In genomic region chr2:28585043-28585571, GRCm38 (mm10) we compare ENCODE assay signal across 9 mouse cellular contexts. TPM values are rescaled to one million over a fixed set of nuclear protein-coding genes. Genes with fewer than 3 reads are reported as not detected.
DNase-seq lines count a peak whose midpoint lies in the region; ATAC-seq lines count a peak whose summit lies in the region.
"Had no signal": no experiment of that assay in that cellular context is flagged by ENCODE, and none has a peak within 500 bp of the region (broad histone marks: within the 10 kb centered on the region; RNA-seq: fewer than 3 reads in every experiment).

No protein-coding gene starts in this region.

- WGBS in midbrain, embryonic 10.5 days: 23% methylated on average over 6 of the region's 6 CpGs
- 22% methylated on average over 6 of the region's 6 CpGs for WGBS in midbrain, embryonic 13.5 days
- 20% methylated on average over 6 of the region's 6 CpGs for WGBS in embryonic facial prominence, embryonic 11.5 days
- WGBS in limb, embryonic 10.5 days: 23% methylated on average over 6 of the region's 6 CpGs

- H3K4me1 ChIP-seq in midbrain, embryonic 10.5 days: peaks cover 28% of the 10 kb centered on the region
- H3K4me1 ChIP-seq in midbrain, embryonic 13.5 days (replicated peaks): peaks cover 29% of the 10 kb centered on the region
- H3K4me1 ChIP-seq in embryonic facial prominence, embryonic 11.5 days (ENCODE audit: control insufficient read depth, insufficient read depth, low read length): no peaks in the 10 kb centered on the region
- H3K4me1 ChIP-seq in limb, embryonic 10.5 days: peaks cover 20% of the 10 kb centered on the region

- H3K4me2 ChIP-seq in midbrain, embryonic 13.5 days (replicated peaks): no peak overlapping the region
- H3K4me2 ChIP-seq in embryonic facial prominence, embryonic 11.5 days (ENCODE audit: low read depth, low read length): no peak overlapping the region
- H3K4me2 ChIP-seq: hindbrain, embryonic 15.5 days had no signal

- no peak overlapping the region for H3K27ac ChIP-seq in midbrain, embryonic 10.5 days (replicated peaks)
- no peak overlapping the region for H3K27ac ChIP-seq in midbrain, embryonic 13.5 days
- no peak overlapping the region for H3K27ac ChIP-seq in embryonic facial prominence, embryonic 11.5 days (replicated peaks; ENCODE audit: low read depth, low read length)
- H3K27ac ChIP-seq in limb, embryonic 10.5 days: no peak overlapping the region
- H3K27ac ChIP-seq: hindbrain, embryonic 15.5 days had no signal

- no peaks in the 10 kb centered on the region for H3K27me3 ChIP-seq in midbrain, embryonic 10.5 days (ENCODE audit: low read depth, poor library complexity, severe bottlenecking)
- 0 out of 2 replicates have a peak, but pooled peaks cover 4% of the 10 kb centered on the region for H3K27me3 ChIP-seq in midbrain, embryonic 13.5 days
- no peaks in the 10 kb centered on the region for H3K27me3 ChIP-seq in embryonic facial prominence, embryonic 11.5 days (ENCODE audit: control insufficient read depth, insufficient read depth, low read length)
- no peaks in the 10 kb centered on the region; the same call in 1 of the 2 replicates for H3K27me3 ChIP-seq in limb, embryonic 10.5 days (ENCODE audit: low read depth, poor library complexity, severe bottlenecking)
- H3K27me3 ChIP-seq: hindbrain, embryonic 15.5 days had no signal

- peak; percentile 73 for DNase-seq in midbrain, embryonic 10.5 days (ENCODE audit: low spot score)
- DNase-seq in adrenal gland, postnatal 4 days (ENCODE audit: low spot score in 2 of 2): peak; percentile 28 to 64
- peak; percentile 88 for DNase-seq in embryonic facial prominence, embryonic 11.5 days (ENCODE audit: low spot score)
- peak; percentile 57 for DNase-seq in hindlimb bud, embryonic 11.5 days (ENCODE audit: extremely low spot score, low read depth, low spot score)
- DNase-seq in limb, embryonic 10.5 days (ENCODE audit: low spot score): peak; percentile 78
- peak; percentile 38 for DNase-seq in ovary, postnatal 10 days (ENCODE audit: low spot score)
- DNase-seq in thymus, postnatal 0 days (ENCODE audit: low spot score): peak; percentile 89

- no peak for ATAC-seq in midbrain, embryonic 13.5 days
- ATAC-seq in embryonic facial prominence, embryonic 11.5 days (replicated peaks; ENCODE audit: insufficient number of reproducible peaks, low FRiP score, low TSS enrichment, low read depth): no peak

- H3K4me3 ChIP-seq in midbrain, embryonic 10.5 days: no peak overlapping the region
- no peak overlapping the region for H3K4me3 ChIP-seq in midbrain, embryonic 13.5 days (replicated peaks)
- H3K4me3 ChIP-seq in embryonic facial prominence, embryonic 11.5 days (ENCODE audit: low read depth, low read length): no peak overlapping the region
- no peak overlapping the region for H3K4me3 ChIP-seq in limb, embryonic 10.5 days
- H3K4me3 ChIP-seq: hindbrain, embryonic 15.5 days had no signal

- H3K36me3 ChIP-seq in midbrain, embryonic 10.5 days: peaks cover 13% of the 10 kb centered on the region
- peaks cover 8% of the 10 kb centered on the region; the same call in 1 of the 2 replicates for H3K36me3 ChIP-seq in midbrain, embryonic 13.5 days
- no peaks in the 10 kb centered on the region for H3K36me3 ChIP-seq in embryonic facial prominence, embryonic 11.5 days (replicated peaks; ENCODE audit: control insufficient read depth, insufficient read depth, low read depth, low read length)
- peaks cover 11% of the 10 kb centered on the region for H3K36me3 ChIP-seq in limb, embryonic 10.5 days

- H3K9ac ChIP-seq in midbrain, embryonic 13.5 days (replicated peaks): no peak overlapping the region
- no peak overlapping the region for H3K9ac ChIP-seq in embryonic facial prominence, embryonic 11.5 days (replicated peaks; ENCODE audit: low read length)
- H3K9ac ChIP-seq: hindbrain, embryonic 15.5 days had no signal

- H3K9me3 ChIP-seq in midbrain, embryonic 10.5 days (replicated peaks): no peaks in the 10 kb centered on the region
- H3K9me3 ChIP-seq in midbrain, embryonic 13.5 days: no peaks in the 10 kb centered on the region
- no peaks in the 10 kb centered on the region for H3K9me3 ChIP-seq in embryonic facial prominence, embryonic 11.5 days (replicated peaks; ENCODE audit: control insufficient read depth, low read length)
- H3K9me3 ChIP-seq in limb, embryonic 10.5 days (replicated peaks): no peaks in the 10 kb centered on the region
- H3K9me3 ChIP-seq: hindbrain, embryonic 15.5 days had no signal

RNA-seq across cellular contexts. Expression of gene Gtf3c5, which starts 1.6 kb away (rescaled TPM):
- 58.1 and 61.3 TPM in 2 replicates for polyA plus RNA-seq in midbrain, embryonic 10.5 days (2016; fragmentation: Nextera tagmentation; extraction: Ambion mirVana)
- 51.0 and 51.6 TPM in 2 replicates for polyA plus RNA-seq in midbrain, embryonic 13.5 days (2015; fragmentation: Nextera tagmentation; extraction: Ambion mirVana)
- 10 to 100 TPM; 27.0 to 28.3 TPM for total RNA-seq in adrenal gland, postnatal 4 days (2021)
- 38.5 and 38.8 TPM in 2 replicates for polyA plus RNA-seq in embryonic facial prominence, embryonic 11.5 days (2014; fragmentation: Nextera tagmentation; extraction: Ambion mirVana)
- polyA plus RNA-seq in limb, embryonic 10.5 days (2016; fragmentation: Nextera tagmentation; extraction: Ambion mirVana): 69.9 and 71.6 TPM in 2 replicates
- 18.8 and 20.7 TPM in 2 replicates for polyA plus RNA-seq in thymus, postnatal 0 days (2015; fragmentation: Nextera tagmentation; extraction: Ambion mirVana)

RNA-seq across cellular contexts. Expression of gene Cel, which starts 21.9 kb away (rescaled TPM):
- not detected in 2 replicates for polyA plus RNA-seq in midbrain, embryonic 10.5 days (2016; fragmentation: Nextera tagmentation; extraction: Ambion mirVana)
- 0.07 and 0.13 TPM in 2 replicates for polyA plus RNA-seq in midbrain, embryonic 13.5 days (2015; fragmentation: Nextera tagmentation; extraction: Ambion mirVana)
- total RNA-seq in adrenal gland, postnatal 4 days (2021): 1,000 to 10,000 TPM in 1 of 2 experiments, under 1 TPM in 1; 0.42 to 1,494 TPM
- polyA plus RNA-seq in embryonic facial prominence, embryonic 11.5 days (2014; fragmentation: Nextera tagmentation; extraction: Ambion mirVana): not detected in 2 replicates
- not detected in 2 replicates for polyA plus RNA-seq in limb, embryonic 10.5 days (2016; fragmentation: Nextera tagmentation; extraction: Ambion mirVana)
- polyA plus RNA-seq in thymus, postnatal 0 days (2015; fragmentation: Nextera tagmentation; extraction: Ambion mirVana): 0.44 and 0.50 TPM in 2 replicates

RNA-seq across cellular contexts. Expression of gene Gfi1b, which starts 36.7 kb away (rescaled TPM):
- 4.3 and 4.5 TPM in 2 replicates for polyA plus RNA-seq in midbrain, embryonic 10.5 days (2016; fragmentation: Nextera tagmentation; extraction: Ambion mirVana)
- polyA plus RNA-seq in midbrain, embryonic 13.5 days (2015; fragmentation: Nextera tagmentation; extraction: Ambion mirVana): 0.43 and 0.67 TPM in 2 replicates
- total RNA-seq in adrenal gland, postnatal 4 days (2021): 1 to 10 TPM; 3.1 to 7.9 TPM
- 2.1 and 2.6 TPM in 2 replicates for polyA plus RNA-seq in embryonic facial prominence, embryonic 11.5 days (2014; fragmentation: Nextera tagmentation; extraction: Ambion mirVana)
- 3.5 and 4.2 TPM in 2 replicates for polyA plus RNA-seq in limb, embryonic 10.5 days (2016; fragmentation: Nextera tagmentation; extraction: Ambion mirVana)
- 1.1 and 1.8 TPM in 2 replicates for polyA plus RNA-seq in thymus, postnatal 0 days (2015; fragmentation: Nextera tagmentation; extraction: Ambion mirVana)

RNA-seq across cellular contexts. Expression of gene Tsc1, which starts 55.9 kb away (rescaled TPM):
- polyA plus RNA-seq in midbrain, embryonic 10.5 days (2016; fragmentation: Nextera tagmentation; extraction: Ambion mirVana): 21.7 and 25.7 TPM in 2 replicates
- polyA plus RNA-seq in midbrain, embryonic 13.5 days (2015; fragmentation: Nextera tagmentation; extraction: Ambion mirVana): 37.1 and 38.4 TPM in 2 replicates
- 10 to 100 TPM; 27.7 to 28.0 TPM for total RNA-seq in adrenal gland, postnatal 4 days (2021)
- 16.4 and 17.9 TPM in 2 replicates for polyA plus RNA-seq in embryonic facial prominence, embryonic 11.5 days (2014; fragmentation: Nextera tagmentation; extraction: Ambion mirVana)
- polyA plus RNA-seq in limb, embryonic 10.5 days (2016; fragmentation: Nextera tagmentation; extraction: Ambion mirVana): 24.2 and 26.9 TPM in 2 replicates
- 8.0 and 10.8 TPM in 2 replicates for polyA plus RNA-seq in thymus, postnatal 0 days (2015; fragmentation: Nextera tagmentation; extraction: Ambion mirVana)

Comparison
In these comparisons a context has a peak if more than half of its experiments do, and no peak if none do; other contexts are left out.
1. DNase-seq: peak in every context shown above with its lines; median percentile 89 in thymus, postnatal 0 days; 88 in embryonic facial prominence, embryonic 11.5 days; 78 in limb, embryonic 10.5 days; 73 in midbrain, embryonic 10.5 days; 57 in hindlimb bud, embryonic 11.5 days; 46 in adrenal gland, postnatal 4 days; 38 in ovary, postnatal 10 days.